Mouse (Mus musculus): ENCODE measurements around the gene Atf6b.

DNA sequence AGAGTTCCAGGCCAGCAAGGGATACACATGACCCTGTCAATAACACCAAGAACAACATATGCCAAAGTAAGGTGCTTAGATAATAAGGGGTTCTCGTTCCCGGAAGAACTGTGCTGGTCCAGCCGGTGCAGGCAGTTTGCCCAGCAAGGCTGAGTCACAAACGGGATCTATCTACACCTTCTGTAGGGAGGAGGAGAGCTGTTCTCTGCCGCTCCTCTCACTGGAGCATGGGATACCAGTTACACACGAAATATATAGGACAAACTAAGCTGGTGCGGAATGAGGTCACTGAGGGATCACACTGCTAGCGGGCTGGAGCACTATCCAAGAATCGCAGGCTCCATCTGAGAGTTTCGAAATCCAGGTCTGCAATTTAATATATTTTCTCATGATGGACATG, 3.0 kb upstream of the Atf6b start:
- no peak for TF ChIP-seq CTCF (IDR thresholded peaks at IDR 0.05; ENCODE audit: low read depth)
- no peak for TF ChIP-seq EP300 (IDR thresholded peaks at IDR 0.05; ENCODE audit: low read depth)

Data from liver, postnatal 0 days (tissue).